Mouse (Mus musculus): ENCODE measurements around the gene Tspan9.

Tspan9 gene

DNA sequence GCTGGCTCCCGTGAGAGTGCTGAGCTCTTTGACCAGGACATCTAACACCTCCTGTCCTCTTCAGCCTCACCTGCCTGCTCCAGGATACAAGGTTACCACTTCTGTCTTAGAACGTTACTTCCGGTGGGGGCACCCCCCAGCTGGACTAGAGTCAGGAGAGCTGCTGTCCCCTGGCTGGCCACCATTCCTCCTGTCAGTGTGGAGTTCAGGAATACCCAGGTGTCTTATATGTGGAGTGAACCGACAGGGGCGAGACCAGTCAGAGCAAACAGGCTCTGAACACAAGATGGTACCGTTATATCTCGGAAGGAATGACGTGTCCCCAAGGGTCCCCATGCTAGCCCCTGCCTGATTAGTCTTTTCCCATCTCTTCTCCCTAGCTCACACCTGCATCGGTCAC, 106.8 kb downstream of the Tspan9 start:
- DNase-seq (ENCODE audit: low spot score), result no peak

DNA sequence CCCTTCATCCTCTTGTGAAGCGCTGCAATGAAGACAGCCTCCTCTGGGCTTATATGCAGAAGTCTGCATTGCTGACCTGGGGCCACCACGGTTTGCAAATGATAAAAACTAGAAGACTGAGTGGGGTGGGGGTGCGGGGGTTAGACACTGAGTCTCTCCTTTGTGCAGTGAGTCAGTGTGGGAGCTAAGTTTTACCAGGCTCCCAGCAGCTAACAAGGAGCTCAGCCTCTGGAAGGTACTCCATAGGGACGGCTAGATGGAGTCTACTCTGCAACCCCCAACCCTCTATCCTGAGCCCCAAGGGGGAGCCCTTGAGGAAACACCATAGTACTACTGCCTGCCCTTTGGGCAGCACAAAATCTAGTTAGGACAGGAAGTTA, 107.5 kb downstream of the Tspan9 start:
- DNase-seq (ENCODE audit: low spot score), result no peak

DNA sequence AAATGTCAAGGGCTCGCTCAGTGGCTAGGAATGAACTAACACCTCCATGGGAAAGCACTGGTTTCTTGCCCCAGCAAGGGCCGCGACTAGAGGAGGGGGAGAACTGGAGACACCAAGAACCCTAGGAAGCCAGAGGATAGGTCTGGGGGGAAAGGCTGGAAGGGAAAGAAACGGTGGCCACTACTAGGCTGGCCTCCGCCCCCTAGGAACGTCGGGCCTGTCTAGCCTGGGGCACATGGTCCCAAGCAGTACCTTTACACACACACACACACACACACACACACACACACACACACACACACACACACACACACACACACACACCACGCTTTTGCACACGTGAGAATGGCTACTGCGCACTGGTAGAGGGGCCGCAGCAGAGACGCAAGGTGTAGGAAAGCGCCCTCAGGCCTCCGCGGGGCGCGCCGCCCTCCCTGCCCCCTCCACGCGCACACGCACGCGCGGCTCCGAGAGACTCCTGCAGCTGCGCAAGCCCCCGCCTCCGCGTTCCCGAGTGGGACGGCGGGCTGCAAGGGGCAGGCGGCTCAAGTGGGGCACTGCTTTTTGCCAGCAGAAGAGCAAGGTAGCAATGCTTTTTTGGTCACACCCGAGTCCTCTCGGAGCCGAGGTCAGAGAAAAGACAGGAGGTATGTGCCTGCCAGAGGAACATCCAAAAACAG, 108.0 kb downstream of the Tspan9 start:
- DNase-seq (ENCODE audit: low spot score), result no peak

DNA sequence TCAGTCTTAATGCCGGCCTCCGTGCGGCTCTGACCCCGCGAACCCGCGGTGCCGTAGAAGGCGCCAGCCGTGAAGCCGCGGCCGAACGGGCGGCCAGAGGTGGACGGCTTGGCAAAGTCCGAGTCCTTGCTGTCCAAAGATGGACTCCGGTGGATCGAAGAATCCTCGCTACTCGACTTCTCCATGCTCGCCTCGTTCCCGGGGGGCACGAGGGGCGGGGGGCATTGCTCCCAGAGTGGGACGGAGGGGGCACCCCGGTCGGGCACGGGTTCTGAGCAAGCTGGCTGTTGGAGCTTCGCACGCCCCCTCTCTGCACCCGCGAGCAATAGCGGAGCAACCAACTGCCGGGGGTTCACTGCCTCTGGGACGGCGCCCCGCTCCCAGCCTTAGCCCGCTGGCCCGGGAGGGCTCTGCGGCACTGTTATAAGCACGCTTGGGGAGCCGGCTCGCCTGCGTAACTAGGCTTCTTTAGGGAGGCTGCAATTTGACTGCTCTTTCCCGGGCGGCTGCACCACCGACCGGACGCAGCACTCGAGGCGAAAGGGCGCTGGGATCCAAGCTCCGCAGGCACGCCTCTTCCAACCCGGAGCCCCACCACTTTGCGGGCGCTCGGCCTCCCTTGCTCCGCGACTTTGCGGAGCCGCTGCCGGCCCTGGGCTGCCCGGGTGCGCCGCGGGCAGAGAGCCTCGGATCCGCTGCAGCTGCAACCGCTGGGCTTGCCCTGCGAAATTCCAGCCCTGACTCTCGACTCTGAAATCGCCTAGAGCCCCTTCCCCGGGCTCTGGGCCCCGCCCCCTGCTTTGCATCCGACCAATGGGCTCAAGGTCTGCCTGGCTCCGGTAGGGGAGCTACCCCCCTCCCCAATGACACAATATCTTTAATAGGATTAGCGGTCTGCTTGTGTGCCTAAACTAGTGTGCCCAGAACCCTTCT, 108.8 kb downstream of the Tspan9 start:
- DNase-seq (ENCODE audit: low spot score), result no peak

DNA sequence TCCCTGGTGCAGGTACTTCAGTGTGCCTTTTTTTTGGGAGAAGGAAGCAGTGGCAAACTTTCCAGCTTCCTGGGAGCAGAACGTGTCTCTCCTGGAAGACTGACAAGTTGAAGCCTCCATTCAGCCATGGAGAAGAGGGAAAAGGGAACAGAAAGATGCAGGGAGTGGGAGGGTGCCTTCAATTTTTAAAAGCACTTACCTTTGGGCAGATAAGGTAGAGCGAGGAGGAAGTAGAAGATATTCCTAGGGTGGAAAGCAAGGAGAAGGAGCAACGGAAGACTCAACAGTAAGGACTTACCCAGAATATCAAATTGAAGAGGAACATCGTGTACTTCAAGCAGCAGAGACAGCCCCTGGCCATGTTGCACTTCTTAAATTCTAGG, 109.5 kb downstream of the Tspan9 start:
- DNase-seq (ENCODE audit: low spot score), result no peak

DNA sequence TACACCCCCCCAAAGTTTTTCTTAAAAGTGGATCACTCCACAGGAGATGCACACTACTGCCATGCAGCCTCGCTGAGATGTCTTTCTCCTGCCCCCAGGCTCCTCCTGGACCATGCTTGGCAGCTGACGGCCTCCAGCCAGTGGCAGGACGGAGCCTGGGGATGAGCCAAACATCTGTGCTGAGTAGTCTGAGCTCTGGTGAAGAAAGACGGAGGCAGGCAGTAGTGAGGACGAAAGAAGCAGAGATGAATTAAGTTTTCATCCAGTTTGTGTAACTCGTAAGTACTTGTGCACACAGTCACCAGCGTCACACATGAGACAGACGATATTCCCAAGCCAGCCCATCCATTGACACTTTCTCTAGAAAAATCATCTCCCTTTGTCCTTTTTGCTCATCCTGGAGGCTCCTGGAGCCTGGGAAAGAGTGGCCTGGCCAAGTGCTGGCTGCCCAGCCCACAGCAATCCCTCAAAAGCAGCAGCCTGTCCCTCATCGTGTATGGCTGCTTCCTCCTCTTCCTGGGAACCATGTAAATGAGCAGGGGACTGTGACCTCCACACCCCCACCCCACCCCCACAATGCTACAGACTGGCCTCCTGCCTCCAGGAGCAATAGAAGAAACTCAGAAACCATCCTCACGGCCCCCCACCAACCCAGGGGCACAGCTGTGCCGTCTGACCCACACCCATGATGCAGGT, 110.1 kb downstream of the Tspan9 start:
- no peak for DNase-seq (ENCODE audit: low spot score)

DNA sequence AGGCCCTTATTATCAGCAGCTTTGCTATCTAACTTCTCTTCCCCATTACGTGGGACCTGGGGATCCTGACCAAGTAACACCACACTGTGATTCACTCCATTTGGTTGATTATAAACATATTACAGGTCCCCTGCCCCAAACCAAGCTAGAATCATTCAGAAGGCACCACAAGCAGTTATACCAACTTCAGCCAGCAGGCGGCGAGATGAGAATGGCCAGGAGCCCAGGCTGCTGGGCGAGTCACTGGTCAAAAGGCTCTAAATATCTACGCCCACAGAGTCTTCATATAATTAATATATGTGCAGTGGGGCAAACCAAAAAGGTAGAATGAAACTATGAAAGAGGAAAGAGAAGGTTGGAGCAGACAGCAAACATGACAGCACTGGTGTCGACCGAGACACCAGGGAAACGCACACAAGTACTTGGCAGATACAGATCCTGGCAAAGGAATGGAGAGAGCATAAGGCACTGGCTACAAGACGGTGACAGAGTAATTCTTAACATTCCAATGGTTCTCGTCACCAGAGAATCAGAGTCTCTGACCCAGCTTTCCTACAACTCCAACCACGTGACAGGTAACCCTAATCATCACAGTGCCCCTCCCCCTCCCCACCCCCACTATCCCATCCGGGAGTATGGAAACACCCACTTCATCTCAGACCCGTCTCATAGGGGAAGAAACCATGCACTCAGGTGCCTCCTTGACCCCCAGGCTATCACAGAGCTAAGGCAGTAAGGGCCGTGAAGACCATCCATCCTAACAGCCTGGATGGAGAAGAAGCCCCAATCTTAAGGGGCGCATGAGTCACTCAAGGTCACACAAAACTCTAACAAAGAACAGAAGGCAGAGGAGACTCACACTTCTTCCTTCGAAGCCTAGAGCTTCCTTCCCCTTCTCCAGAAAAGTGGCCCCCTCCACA, 110.9 kb downstream of the Tspan9 start:
- peak; percentile 71 for DNase-seq (ENCODE audit: low spot score)

DNA sequence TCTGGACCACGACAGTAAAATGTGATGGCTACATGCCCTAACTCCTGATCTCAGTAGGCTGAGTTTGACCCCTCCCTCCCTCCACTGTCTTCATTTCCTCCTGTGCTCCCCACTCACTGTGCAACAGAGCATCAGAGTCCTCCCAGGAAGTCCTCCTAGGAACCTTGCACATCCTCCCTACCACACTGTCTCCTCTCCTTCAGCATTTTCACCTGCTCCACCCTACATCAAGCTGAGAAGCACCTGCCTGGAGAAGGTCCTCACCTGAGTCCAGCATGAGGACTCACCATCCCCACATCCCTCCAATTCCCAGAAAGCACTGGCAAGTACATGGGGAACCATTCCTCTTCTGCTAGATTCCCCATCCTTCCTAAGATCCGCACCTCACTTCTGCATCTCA, 111.8 kb downstream of the Tspan9 start:
- DNase-seq (ENCODE audit: low spot score), result no peak

DNA sequence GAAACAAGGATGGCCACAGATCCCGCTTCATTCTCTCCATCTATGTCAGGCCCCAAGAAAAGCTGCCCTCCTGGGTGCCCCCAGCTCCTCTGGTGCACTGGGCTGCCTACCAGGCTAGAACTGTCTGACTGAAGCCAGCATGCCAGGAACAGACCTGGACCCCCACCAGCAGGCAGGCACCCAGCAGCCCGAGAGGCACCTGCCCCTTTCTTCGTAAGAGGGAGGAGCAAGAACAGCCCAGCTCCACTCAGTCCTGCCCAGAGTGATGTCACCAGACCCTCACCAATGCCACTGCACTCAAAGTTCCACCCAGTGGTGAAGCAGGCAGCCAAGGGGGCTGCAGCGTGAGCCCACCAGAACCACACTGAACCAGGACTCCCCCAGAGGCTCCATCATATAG, 112.3 kb downstream of the Tspan9 start:
- DNase-seq (ENCODE audit: low spot score), result no peak

DNA sequence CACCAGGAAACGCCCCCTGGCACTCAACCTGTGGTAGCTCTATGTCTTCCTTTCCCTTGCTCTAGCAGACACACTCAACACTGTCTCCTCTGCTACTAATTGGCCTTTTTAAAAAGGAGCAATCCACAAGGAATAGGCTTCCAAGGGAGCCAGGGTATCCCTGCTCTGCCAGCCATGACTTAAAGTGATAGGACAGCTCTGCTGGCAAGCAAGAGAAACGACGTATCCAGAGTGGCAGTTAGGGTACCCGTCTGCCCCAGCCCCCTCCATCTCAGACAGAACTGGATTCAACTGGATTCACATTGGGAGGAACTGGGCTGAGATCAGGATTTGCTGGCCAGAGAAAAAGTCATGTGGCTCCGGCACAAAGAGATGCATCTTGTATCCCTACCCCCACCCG, 112.9 kb downstream of the Tspan9 start:
- DNase-seq (ENCODE audit: low spot score), result no peak

DNA sequence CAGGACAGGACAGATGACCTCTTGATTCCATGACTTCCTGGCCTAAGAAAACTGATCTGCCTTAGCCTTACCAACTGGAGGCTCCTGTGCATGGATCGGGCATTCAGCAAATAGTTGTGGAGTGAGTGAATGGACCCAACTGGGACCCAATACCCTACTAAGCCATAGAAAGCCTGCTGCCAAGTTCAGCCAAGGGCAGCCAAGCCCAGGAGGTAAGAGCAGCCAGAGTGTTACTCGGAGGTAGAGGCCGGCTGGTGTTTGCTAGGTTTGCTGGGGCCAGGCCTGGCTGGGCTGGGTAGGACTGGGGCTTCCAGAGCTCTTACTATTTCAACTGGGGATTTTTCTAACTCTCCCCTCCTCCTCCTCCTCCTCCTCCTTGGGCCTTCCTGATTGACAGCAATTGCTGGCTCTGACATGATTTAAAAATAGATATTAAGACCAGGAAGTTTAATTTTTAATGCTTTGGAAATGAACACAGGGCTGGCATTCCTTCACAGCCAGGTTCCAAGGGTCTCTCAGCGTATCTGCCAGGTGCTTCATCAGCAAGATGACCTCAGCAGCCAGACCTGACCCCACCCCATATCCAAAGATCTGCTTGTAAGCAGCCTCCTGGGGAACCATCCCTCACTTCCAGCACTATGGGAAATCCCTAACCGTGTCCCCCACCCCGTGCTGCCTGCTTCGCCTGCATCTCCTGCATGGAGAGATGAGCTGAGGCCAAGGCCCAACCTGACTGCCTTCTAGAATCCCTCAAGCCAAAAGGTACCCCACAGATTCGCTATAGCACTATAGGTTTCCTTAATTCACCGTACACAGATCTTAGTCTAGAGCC, 113.7 kb downstream of the Tspan9 start:
- DNase-seq (ENCODE audit: low spot score), result no peak

DNA sequence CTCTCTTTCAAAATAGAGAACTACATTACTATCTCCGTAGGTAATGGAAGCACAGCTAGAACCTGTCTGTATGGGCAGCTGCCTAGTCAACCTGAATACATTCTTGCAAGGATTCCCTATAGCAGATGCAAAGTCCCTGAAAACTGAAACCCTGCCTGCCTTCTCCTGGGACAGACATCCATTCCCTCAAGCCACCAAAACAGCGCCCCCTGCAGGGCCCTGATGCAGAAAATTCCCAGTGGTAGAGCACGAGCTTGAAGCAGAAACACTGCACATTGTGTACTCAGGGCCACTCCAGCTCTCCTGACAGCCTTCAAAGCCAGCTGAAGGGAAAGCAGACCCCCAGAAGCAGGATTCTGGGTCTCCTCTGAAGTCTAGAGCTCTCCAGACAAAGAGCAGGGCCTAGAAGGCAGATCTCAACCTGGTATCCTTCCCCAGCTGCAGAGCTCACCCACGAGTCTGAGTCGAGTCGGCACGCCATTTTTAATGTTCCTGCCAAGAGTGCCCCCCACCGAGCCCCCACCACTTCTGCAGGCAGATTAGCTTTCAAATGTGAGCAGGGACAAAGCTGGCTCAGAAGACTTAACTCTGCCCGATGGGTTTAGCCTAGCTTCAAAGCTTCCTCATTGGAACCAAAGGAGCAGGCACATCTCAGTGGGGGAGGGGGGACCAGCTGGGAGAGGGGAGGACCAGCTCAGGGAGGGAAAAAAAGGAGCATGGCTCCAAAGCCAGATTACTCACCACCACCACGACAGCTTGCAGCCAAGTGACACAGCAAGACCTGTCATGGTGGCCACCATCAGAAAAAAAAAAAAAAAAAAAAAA, 115.1 kb downstream of the Tspan9 start:
- no peak for DNase-seq (ENCODE audit: low spot score)

DNA sequence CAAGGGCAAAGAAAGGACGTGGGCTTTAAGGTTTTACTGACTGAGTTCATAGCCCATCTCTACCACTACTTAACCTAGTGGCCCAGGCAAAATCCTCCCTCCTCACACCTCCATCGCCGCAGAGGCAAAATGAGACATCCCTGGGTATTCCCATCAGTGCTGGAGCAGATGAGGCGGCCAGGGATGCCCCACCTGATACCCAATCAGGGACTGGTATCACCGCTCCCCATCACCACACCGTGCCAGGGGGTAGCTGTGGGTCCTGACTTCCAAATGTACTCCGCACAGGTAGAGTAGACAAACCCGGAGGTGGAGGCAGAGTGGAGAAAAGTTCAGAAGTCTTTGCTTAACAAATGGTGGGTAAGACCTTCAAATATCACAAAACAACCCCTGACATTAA, 117.4 kb downstream of the Tspan9 start:
- no peak for DNase-seq (ENCODE audit: low spot score)

DNA sequence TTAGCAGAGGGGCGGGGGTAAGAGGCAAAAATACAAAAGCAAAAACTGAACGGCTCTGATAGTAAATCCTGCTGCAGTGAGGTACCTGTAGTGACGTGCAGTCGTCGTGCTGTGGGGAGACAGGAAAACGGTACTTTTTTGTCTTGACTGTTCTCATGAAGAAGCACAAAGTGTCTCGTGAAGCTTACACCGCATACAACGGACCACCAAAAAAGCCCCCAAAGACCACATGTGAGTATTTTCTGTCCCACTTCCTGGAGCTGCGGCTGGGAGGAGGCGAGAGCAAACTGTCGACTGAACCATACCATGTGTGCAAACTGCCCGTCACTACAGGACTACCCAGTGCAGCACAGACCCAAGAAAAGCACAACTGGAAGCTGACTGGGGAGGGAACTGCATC, 117.8 kb downstream of the Tspan9 start:
- no peak for DNase-seq (ENCODE audit: low spot score)

DNA sequence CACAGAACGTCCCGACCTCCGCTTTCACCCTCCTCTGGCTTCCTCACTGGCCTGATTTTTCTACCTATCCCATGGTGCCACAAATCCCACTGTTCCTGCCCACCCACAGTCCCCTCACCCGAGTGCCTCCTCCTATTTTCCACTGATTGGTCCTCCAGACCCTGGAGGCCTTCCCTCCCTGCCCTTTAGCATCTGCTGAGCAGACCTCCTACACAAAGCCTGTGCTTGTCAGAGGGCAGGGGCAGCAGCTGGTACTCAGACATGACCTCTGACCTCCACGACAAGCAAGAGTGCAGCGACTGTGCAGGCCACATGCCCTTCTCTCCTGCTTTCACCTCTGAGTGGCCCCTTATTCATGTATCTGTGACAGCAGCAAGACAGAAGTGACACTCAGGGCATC, 121.2 kb downstream of the Tspan9 start:
- no peak for DNase-seq (ENCODE audit: low spot score)

DNA sequence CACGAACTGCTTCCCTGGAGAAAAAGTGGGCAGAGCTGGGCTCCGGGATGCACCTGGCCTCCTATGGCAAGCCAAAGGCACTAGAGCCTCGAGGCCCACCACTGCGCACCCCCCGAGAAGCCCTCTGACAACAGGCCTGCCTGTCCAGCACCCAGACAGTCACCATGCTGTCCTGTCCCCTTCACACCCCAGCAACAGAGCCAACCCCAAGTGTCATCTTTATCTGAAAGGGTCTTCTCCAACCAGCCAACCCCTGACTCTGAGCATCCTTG, 121.5 kb downstream of the Tspan9 start:
- no peak for DNase-seq (ENCODE audit: low spot score)

DNA sequence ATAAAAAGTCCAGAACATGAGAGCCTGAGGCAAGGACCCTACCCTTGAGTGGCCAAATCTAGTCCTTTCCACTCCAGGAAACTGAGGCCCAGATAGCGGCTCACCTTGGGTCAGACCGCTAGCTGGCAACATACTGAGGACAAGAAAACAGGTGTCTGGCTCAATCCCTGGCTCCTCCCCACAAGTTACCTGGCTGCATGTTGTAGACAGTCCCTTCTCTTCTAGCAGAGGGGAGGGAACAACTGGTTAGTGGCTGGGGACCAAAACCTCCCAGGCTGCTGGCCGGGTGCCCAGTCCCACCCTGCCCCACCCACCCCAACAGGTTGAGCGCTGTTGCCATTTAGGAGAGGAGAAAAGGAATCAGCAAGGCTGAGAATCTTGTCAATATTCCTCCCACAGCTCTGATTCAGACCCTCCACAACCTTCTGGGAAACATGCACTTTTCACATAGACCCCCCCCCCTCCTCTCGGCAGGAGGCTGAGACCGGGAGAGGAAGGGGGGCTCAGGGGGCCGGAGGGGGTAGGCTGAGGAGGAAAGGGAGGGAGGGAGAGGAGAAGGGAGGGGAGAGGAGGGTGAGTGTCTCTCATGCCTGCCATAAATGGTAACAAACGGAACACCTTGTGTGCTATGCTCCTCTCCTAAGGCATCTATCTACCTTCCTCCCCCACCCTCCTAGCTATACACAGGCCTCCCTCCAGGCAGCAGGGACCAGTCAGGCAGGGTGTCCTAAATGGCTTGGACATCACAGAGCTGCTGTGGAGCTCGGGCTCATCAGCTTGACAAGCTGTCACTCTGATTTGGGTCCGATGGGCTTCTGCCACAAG, 122.1 kb downstream of the Tspan9 start:
- no peak for DNase-seq (ENCODE audit: low spot score)

DNA sequence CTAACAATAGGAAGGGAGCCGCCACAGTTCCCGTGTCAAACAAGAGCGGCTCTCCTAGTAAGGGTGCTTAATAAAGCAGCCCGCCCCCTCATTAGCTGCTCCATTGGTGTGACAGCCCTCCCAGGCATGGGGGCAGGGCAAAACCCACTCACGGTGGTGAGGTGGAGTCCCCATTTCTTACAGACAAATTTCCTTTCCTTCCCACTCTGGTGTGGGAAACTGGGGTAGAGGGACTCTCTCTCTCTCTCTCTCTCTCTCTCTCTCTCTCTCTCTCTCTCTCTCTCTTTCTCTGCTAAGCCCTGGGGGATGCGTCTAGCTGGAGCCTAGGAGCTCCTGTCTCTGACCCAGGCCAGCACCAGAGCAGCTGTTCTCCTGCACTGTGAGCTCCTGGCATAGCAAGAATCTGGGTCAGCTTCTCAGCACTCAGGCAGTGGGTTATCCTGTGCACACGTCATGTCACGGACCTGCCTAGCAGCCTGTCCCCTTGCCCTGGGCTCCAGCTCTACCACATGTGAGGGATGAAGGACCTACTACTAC, 122.8 kb downstream of the Tspan9 start:
- no peak for DNase-seq (ENCODE audit: low spot score)

DNA sequence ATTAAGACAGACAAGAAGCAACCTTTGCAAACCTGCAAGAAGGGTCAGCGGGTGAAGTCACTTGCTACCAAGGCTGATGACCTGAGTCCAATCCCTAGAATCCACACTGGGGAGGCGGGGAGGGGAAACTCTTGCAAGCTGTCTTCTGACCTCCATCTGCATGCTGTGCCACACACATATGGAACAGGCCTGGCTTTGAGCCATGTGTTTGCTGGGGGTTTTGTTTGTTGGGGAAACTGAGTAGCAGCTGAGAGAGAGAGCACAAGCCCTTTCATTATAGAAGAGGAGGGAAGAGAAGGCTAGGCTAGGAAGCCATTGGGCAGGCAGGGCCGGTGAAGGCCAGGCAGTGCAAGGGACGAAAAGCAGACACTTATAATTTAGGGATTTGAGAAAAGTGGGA, 123.3 kb downstream of the Tspan9 start:
- no peak for DNase-seq (ENCODE audit: low spot score)
